Mouse (Mus musculus) brain, embryonic 18.5 days (tissue): ENCODE measurements around the gene Vps37b.

Experiments
- DNase-seq: peaks from one replicate; pipeline ENCODE4 v3.0.0-alpha.2; 2012; ENCODE audit warnings: low read depth, low spot score

The Vps37b gene

GRCm38 (mm10) chr5:124045453-124046010, 13.5 kb upstream of the Vps37b start:
- DNase-seq = peak; percentile 45

GRCm38 (mm10) chr5:124043999-124044398, 11.9 kb upstream of the Vps37b start:
- DNase-seq = no peak

- DNase-seq = peak; percentile 72
These were observed 11.3 kb upstream of the Vps37b start for GRCm38 (mm10) chr5:124043212-124043978.

- no peak for DNase-seq
These were observed 9.0 kb upstream of the Vps37b start for GRCm38 (mm10) chr5:124041097-124041496.

- no peak for DNase-seq
These were observed 7.5 kb upstream of the Vps37b start for GRCm38 (mm10) chr5:124039602-124040001.

- no peak for DNase-seq
These were observed 4.8 kb upstream of the Vps37b start for GRCm38 (mm10) chr5:124036836-124037235.

GRCm38 (mm10) chr5:124036341-124036740, 4.3 kb upstream of the Vps37b start:
- no peak for DNase-seq

- no peak for DNase-seq
These were observed 3.7 kb upstream of the Vps37b start for GRCm38 (mm10) chr5:124035806-124036205.

- no peak for DNase-seq
These were observed 3.3 kb upstream of the Vps37b start for GRCm38 (mm10) chr5:124035406-124035805.

- no peak for DNase-seq
These were observed 2.4 kb upstream of the Vps37b start for GRCm38 (mm10) chr5:124034471-124034870.

GRCm38 (mm10) chr5:124031068-124031955, 758 bp downstream of the Vps37b start:
- no peak for DNase-seq

GRCm38 (mm10) chr5:124030386-124031067, 1.5 kb downstream of the Vps37b start:
- no peak for DNase-seq

GRCm38 (mm10) chr5:124029220-124030035, 2.6 kb downstream of the Vps37b start:
- DNase-seq = no peak

GRCm38 (mm10) chr5:124028680-124029079, 3.4 kb downstream of the Vps37b start:
- no peak for DNase-seq

- DNase-seq = no peak
These were observed 4.2 kb downstream of the Vps37b start for GRCm38 (mm10) chr5:124027702-124028470.

- DNase-seq = no peak
These were observed 5.5 kb downstream of the Vps37b start for GRCm38 (mm10) chr5:124026568-124026967.

- no peak for DNase-seq
These were observed 6.3 kb downstream of the Vps37b start for GRCm38 (mm10) chr5:124025587-124026441.

GRCm38 (mm10) chr5:124025146-124025545, 6.9 kb downstream of the Vps37b start:
- no peak for DNase-seq

- DNase-seq = no peak
These were observed 7.4 kb downstream of the Vps37b start for GRCm38 (mm10) chr5:124024677-124025076.
